Mouse (Mus musculus): ENCODE results near the gene Icmt.

The Icmt gene

GRCm38 (mm10) chr4:152274681-152275131 lies 22.3 kb upstream of the Icmt start:
- no peak for DNase-seq (ENCODE audit: low read depth, low spot score)

DNA sequence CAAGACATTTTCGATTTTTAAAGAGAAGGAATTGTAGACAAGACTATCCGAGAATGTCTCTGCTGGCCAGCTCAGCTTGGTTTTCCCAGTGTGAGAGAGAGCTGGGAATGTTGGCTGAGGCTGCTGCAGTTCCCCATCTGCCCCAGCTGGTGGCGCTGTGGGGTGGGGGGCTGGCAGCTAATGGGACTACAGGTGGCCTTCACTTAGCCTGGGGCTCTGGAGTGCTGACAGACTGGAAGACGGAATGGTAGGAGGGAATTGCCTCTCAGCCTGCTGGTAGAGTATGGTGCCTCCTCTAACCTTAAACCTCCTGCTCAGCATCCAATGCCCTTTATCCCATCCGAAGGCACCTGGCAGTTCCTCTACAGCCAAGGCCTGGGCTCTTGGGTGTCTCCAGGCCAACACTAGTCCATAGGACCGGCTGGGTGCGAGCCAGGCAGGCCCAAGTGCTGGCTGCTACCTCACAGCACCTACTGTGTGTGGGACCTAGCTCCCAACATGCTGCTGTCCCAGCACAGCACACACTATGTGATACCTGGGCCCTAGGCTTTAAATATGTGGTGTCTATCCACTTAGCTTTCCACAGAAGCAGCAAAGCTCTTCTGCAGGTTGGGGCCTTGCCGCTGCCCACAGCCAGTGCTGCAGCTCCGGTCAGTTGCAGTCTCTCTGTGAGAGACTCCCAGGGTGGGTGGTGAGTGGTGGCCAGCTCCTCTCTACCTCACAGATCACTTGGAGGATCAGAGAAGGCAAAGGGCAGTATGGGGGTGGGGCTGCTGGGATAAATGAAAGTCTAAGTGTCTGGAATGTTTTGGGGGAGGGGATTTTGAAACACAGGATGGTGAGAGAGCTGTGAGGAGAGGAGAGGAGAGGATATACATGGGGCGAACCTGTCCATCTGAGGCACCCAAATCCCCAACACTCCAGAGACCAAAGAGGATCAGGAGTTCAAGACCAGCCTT lies 20.4 kb upstream of the Icmt start:
- DNase-seq (ENCODE audit: low read depth, low spot score): no peak

GRCm38 (mm10) chr4:152277916-152278315 lies 19.1 kb upstream of the Icmt start:
- no peak for DNase-seq (ENCODE audit: low read depth, low spot score)

- no peak for DNase-seq (ENCODE audit: low read depth, low spot score)
Measured at GRCm38 (mm10) chr4:152278986-152279385, 18.0 kb upstream of the Icmt start.

- no peak for DNase-seq (ENCODE audit: low read depth, low spot score)
Measured at GRCm38 (mm10) chr4:152281601-152282000, 15.4 kb upstream of the Icmt start.

DNA sequence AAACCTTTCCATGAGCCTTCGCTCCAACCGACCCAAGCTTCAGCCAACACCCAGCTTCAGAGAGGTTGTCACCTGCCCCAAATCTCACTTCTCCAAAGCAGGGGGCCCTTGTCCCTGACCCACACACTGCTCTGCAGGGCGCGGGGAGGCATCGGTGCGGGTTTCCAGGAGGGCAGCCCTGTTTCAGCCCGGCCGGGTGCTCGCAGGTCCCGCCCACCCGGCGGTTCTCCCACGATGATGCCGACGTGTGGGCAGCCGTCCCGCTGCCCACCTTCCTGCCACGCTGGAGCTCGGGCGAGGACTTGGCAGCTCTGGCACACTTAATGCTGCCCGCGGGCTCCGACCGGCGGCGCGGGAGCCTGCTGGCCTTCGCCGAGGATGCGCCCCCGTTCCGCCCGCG lies 14.3 kb upstream of the Icmt start:
- no peak for DNase-seq (ENCODE audit: low read depth, low spot score)

- no peak for DNase-seq (ENCODE audit: low read depth, low spot score)
Measured at GRCm38 (mm10) chr4:152283186-152283950, 13.7 kb upstream of the Icmt start.

DNA sequence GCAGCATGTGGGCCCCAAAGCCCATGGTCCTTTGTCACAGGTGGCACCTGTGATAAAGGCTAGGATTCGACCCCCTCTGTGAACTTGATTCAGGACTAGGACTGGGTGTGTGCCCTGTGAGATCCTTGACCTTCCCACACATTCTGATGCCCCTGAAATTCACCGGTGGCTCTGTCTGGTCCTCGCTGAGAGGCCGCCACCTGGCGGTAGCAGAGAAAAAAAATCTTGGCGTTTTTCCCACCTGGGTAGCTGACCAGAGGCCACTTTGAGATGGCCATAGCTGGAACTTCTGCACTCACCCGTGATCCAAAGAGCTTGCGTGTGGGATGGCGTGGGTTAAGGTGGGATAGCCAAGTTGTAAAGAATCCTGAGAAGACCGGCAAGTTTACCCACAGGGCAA lies 11.5 kb upstream of the Icmt start:
- no peak for DNase-seq (ENCODE audit: low read depth, low spot score)

DNA sequence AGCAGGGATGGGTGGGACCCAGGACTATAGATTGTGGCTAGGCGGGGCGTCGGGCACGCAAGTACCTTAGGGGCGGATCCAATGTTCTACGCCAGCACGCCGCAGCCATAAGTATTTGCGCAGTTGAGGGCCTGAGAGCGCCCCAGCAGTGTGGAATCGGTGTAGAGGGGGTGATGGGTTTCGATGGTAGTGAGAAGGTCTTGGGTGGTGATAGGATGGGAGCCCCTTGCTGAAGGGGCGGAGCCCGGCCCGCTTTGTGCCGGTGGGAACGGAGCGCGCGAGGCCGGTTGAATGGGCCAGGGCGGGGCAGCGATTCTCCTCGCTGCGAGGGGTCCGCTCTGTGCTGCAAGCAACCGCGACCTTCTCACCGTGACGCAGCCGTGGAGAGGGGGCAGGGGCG lies 10.8 kb upstream of the Icmt start:
- DNase-seq (ENCODE audit: low read depth, low spot score): no peak

DNA sequence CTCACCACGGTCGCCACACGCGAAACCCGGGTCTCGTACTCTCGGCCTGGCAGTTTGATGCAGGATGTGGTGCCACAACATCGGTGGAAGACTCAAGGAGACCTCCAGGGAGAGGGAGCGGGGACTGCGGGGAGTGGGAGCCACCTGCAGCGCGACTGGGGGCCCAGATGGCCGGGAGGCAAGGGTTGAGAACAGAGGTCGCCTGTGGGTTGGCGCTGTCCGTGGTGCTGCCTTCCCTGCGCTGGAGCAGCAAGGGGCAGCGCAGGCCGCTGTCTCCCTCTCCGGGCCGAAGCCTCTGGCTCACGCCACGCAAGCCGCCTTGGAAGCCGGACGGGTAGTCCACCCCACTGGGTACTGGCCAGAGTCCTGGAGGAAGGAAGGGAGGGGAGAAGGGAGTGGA lies 10.1 kb upstream of the Icmt start:
- DNase-seq (ENCODE audit: low read depth, low spot score): no peak

- no peak for DNase-seq (ENCODE audit: low read depth, low spot score)
Measured at GRCm38 (mm10) chr4:152287317-152288120, 9.5 kb upstream of the Icmt start.

GRCm38 (mm10) chr4:152288398-152288945 lies 8.6 kb upstream of the Icmt start:
- DNase-seq (ENCODE audit: low read depth, low spot score): no peak

DNA sequence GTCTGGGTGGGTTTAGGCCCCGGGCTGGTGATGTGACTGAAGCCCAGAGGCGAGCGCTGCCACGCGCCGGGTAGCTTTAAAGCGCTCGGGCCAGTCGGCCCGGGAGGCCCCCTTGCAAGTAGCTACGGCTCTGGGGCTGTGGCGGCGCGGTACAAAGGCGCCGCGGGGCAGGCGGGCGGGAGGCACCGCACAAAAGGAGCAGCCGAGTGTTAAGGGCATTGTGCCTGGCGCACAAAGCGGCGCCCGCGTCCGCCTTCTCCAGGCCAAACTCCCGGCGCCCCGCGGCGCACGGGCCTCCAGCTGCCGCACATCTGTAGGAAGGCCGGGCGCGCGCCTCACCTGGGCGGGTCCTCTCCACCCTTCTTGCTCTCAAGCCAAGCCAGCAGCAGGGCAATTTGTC lies 6.6 kb upstream of the Icmt start:
- no peak for DNase-seq (ENCODE audit: low read depth, low spot score)

- no peak for DNase-seq (ENCODE audit: low read depth, low spot score)
Measured at GRCm38 (mm10) chr4:152290991-152291390, 6.0 kb upstream of the Icmt start.

DNA sequence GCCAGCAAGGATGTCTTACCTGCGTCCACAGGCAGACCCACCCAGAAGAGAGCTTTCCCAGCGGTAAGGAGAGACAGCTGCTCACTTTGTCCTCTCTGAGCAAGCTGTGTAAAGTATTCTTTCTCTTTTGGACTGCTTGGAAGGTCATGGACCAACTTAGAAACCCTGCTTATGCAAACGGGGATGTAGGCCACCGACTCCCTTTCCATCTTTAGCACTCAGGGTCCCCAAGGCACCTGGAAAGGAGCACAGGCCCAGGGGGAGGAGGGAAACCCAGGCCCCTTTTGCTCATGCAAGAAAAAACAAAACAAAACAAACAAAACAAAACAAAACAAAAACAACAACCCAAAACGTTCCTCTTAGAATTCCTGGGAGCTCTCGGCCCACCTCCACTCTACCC lies 5.5 kb upstream of the Icmt start, which contains the start of gene Hes3:
Gene Hes3, minus strand, starts transcription at position 101 of the 400 bp plus-strand sequence.
- no peak for DNase-seq (ENCODE audit: low read depth, low spot score)

DNA sequence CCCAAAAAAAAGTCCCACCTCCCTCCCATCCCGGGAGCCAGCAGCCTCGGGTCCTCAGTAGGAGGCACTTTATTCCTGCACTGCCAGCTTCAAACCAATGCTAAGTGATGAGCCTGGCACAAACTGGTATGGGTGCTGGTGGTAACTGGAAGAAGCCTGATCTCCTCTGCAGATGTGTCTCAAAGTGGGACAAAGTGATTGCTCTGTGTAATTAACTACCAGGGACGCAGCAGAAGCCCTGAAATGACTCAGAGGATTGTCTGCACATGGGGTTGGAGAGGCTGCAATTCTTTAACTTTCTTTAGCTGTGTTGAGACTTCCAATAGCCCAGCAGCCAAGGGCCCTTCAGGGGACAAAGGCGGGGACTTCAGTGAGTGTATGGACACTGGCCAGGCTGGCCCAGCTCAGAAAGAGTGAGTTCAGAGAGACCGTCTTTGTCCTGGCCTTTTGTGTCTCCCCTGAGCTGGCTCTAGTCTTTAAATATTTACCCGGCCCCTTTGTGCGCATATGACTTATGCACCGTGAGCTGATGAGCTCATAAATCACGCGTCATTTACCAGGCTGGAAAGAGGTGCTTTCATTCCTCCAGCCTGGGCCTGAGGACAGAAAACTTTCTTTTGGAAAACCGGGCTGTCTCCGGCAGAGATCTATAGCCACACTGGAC lies 4.8 kb upstream of the Icmt start:
- DNase-seq (ENCODE audit: low read depth, low spot score): no peak

GRCm38 (mm10) chr4:152294188-152294929 lies 2.7 kb upstream of the Icmt start:
- no peak for DNase-seq (ENCODE audit: low read depth, low spot score)

DNA sequence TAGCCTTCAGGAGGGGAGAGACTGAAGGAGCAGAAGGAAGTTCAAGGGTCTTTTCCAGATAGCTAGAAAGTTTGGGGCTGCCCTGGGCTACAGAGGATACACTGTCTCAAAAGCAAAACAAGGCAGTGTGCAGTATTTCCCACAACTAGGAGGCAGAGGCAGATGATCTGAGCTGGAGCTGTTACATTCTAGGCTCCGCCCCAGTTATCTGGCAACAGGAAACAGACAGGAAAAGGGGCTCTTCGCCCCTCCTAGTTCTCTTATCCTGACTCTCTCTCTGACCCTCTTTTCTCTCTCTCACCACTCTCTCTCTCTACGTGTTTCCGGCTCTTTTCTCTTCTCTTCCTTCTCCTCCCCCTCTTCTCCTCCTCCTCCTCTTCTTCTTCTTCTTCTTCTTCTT lies 1.1 kb upstream of the Icmt start:
- no peak for DNase-seq (ENCODE audit: low read depth, low spot score)

- DNase-seq (ENCODE audit: low read depth, low spot score): no peak
Measured at GRCm38 (mm10) chr4:152296371-152296770, 656 bp upstream of the Icmt start.

DNA sequence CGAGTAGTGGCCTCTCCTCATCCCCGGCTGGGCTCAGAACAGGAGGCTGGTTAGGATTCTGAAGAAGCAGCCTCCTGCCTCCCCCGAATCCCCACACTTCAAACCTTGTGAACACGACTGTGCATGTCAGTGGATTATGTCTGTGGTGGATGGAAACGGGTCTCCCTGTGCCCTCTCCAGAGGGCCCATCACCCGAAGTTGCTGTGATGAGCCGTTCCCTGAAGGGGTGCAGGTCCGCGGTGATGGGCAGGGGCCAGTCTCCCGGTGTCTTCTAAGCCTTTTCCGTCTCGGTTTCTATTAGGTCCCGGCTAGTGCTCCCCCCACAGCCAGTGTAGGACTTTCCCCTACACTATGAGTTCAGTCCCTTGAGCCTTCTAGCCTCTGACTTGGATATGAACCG lies 1.8 kb downstream of the Icmt start:
- no peak for DNase-seq (ENCODE audit: low read depth, low spot score)

Data from telencephalon, adult 2 months (tissue).